In the genomic region with DNA sequence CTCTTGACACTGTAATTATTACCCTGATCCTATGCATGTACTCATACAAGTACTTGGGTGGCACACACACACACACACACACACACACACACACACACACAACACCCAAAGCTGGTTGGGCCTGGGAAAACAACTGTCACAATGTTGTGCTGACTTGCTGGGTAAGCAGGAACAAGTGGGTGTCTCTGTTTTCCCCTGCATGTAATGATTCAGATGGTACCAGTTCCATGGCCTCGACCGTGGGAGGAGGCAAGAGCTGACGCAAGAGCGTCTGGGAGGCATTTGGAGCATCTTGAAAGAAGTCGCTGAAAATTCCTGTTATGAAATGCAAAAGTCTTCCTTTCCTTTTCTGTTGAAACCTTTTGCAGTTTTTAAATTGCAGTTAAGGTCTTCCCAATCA, we compare ENCODE assay signal across 9 mouse cellular contexts. TPM values are rescaled to one million over a fixed set of nuclear protein-coding genes. Genes with fewer than 3 reads are reported as not detected.
DNase-seq lines count a peak whose midpoint lies in the region; ATAC-seq lines count a peak whose summit lies in the region.
"Had no signal": no experiment of that assay in that cellular context is flagged by ENCODE, and none has a peak within 500 bp of the region (broad histone marks: within the 10 kb centered on the region; RNA-seq: fewer than 3 reads in every experiment).

No protein-coding gene starts in this region.

- WGBS in midbrain, embryonic 15.5 days = 84% methylated on average over 5 of the region's 5 CpGs

- no peaks in the 10 kb centered on the region for H3K36me3 ChIP-seq in midbrain, embryonic 15.5 days (replicated peaks)
- H3K36me3 ChIP-seq: liver, embryonic 15.5 days had no signal

- no peaks in the 10 kb centered on the region for H3K9me3 ChIP-seq in midbrain, embryonic 15.5 days
- H3K9me3 ChIP-seq: liver, embryonic 15.5 days had no signal

- no peaks in the 10 kb centered on the region for H3K27me3 ChIP-seq in midbrain, embryonic 15.5 days (replicated peaks)
- H3K27me3 ChIP-seq: liver, embryonic 15.5 days had no signal

- H3K9ac ChIP-seq in midbrain, embryonic 15.5 days = no peak overlapping the region
- H3K9ac ChIP-seq: liver, embryonic 15.5 days had no signal

- no peak overlapping the region for H3K4me3 ChIP-seq in midbrain, embryonic 15.5 days
- H3K4me3 ChIP-seq: liver, embryonic 15.5 days had no signal

- no peak for ATAC-seq in erythroid progenitor cell, adult 5-6 weeks (replicated peaks; ENCODE audit: low FRiP score, poor library complexity, severe bottlenecking)
- no peak for ATAC-seq in midbrain, embryonic 15.5 days (replicated peaks)

- H3K4me2 ChIP-seq in midbrain, embryonic 15.5 days = no peak overlapping the region
- H3K4me2 ChIP-seq: liver, embryonic 15.5 days had no signal

- peak; percentile 19 for DNase-seq in left cerebral cortex, adult 11 months (ENCODE audit: low spot score)
- no peak for DNase-seq in left cerebral cortex, postnatal 4 days
- peak; percentile 57 to 71 for DNase-seq in frontal cortex, adult 2 months (ENCODE audit: extremely low spot score in 1 of 2, low spot score in 1 of 2)
- peak; percentile 27 to 62 for DNase-seq in left cerebral cortex, adult 9 months (ENCODE audit: low spot score in 2 of 2)
- no peak for DNase-seq in cerebellum, postnatal 25 days

- no peak overlapping the region for H3K27ac ChIP-seq in midbrain, embryonic 15.5 days
- H3K27ac ChIP-seq: liver, embryonic 15.5 days had no signal

- H3K4me1 ChIP-seq in midbrain, embryonic 15.5 days = no peaks in the 10 kb centered on the region
- H3K4me1 ChIP-seq: liver, embryonic 15.5 days had no signal

- intact Hi-C loops in left cerebral cortex, postnatal 4 days (cut with DNase I) = no loop called here

RNA-seq across cellular contexts. Expression of a gene that starts 45.0 kb away (rescaled TPM):
- total RNA-seq in left cerebral cortex, postnatal 4 days (2021) = not detected
- not detected in 2 replicates for polyA plus RNA-seq in frontal cortex, adult 2 months (2012; rRNA removed)
- not detected in 2 replicates for total RNA-seq in erythroid progenitor cell, adult 5-6 weeks (2015; ENCODE audit: low replicate concordance)
- not detected in 2 replicates for total RNA-seq in erythroid progenitor cell, adult 5-6 weeks (2017; ENCODE audit: low replicate concordance)
- polyA plus RNA-seq in midbrain, embryonic 15.5 days (2015; fragmentation: Nextera tagmentation; extraction: Ambion mirVana) = not detected in 2 replicates
- polyA plus RNA-seq: hindbrain, embryonic 11.5 days; liver, embryonic 15.5 days had no signal

RNA-seq across cellular contexts. Expression of a gene that starts 48.2 kb away (rescaled TPM):
- not detected for total RNA-seq in left cerebral cortex, postnatal 4 days (2021)
- not detected in 2 replicates for polyA plus RNA-seq in frontal cortex, adult 2 months (2012; rRNA removed)
- total RNA-seq in erythroid progenitor cell, adult 5-6 weeks (2015; ENCODE audit: low replicate concordance) = not detected in 2 replicates
- total RNA-seq in erythroid progenitor cell, adult 5-6 weeks (2017; ENCODE audit: low replicate concordance) = not detected in 2 replicates
- not detected in 2 replicates for polyA plus RNA-seq in midbrain, embryonic 15.5 days (2015; fragmentation: Nextera tagmentation; extraction: Ambion mirVana)
- polyA plus RNA-seq: hindbrain, embryonic 11.5 days; liver, embryonic 15.5 days had no signal

RNA-seq across cellular contexts. Expression of a gene that starts 51.4 kb away (rescaled TPM):
- not detected for total RNA-seq in left cerebral cortex, postnatal 4 days (2021)
- polyA plus RNA-seq in frontal cortex, adult 2 months (2012; rRNA removed) = not detected in 2 replicates
- not detected in 2 replicates for total RNA-seq in erythroid progenitor cell, adult 5-6 weeks (2015; ENCODE audit: low replicate concordance)
- not detected in 2 replicates for total RNA-seq in erythroid progenitor cell, adult 5-6 weeks (2017; ENCODE audit: low replicate concordance)
- not detected in 2 replicates for polyA plus RNA-seq in midbrain, embryonic 15.5 days (2015; fragmentation: Nextera tagmentation; extraction: Ambion mirVana)
- polyA plus RNA-seq: hindbrain, embryonic 11.5 days; liver, embryonic 15.5 days had no signal

RNA-seq across cellular contexts. Expression of a gene that starts 54.6 kb away (rescaled TPM):
- not detected for total RNA-seq in left cerebral cortex, postnatal 4 days (2021)
- polyA plus RNA-seq in frontal cortex, adult 2 months (2012; rRNA removed) = not detected in 2 replicates
- total RNA-seq in erythroid progenitor cell, adult 5-6 weeks (2015; ENCODE audit: low replicate concordance) = not detected in 2 replicates
- not detected in 2 replicates for total RNA-seq in erythroid progenitor cell, adult 5-6 weeks (2017; ENCODE audit: low replicate concordance)
- polyA plus RNA-seq in midbrain, embryonic 15.5 days (2015; fragmentation: Nextera tagmentation; extraction: Ambion mirVana) = not detected in 2 replicates
- polyA plus RNA-seq: hindbrain, embryonic 11.5 days; liver, embryonic 15.5 days had no signal

RNA-seq across cellular contexts. Expression of a gene that starts 57.7 kb away (rescaled TPM):
- not detected for total RNA-seq in left cerebral cortex, postnatal 4 days (2021)
- not detected in 2 replicates for polyA plus RNA-seq in frontal cortex, adult 2 months (2012; rRNA removed)
- total RNA-seq in erythroid progenitor cell, adult 5-6 weeks (2015; ENCODE audit: low replicate concordance) = not detected in 2 replicates
- not detected in 2 replicates for total RNA-seq in erythroid progenitor cell, adult 5-6 weeks (2017; ENCODE audit: low replicate concordance)
- polyA plus RNA-seq in midbrain, embryonic 15.5 days (2015; fragmentation: Nextera tagmentation; extraction: Ambion mirVana) = not detected in 2 replicates
- polyA plus RNA-seq: hindbrain, embryonic 11.5 days; liver, embryonic 15.5 days had no signal

Comparison
In these comparisons a context has a peak if more than half of its experiments do, and no peak if none do; other contexts are left out.
1. DNase-seq: peak in left cerebral cortex, adult 11 months (single experiment), frontal cortex, adult 2 months (2 of 2) and left cerebral cortex, adult 9 months (2 of 2); none in left cerebral cortex, postnatal 4 days (single experiment) and cerebellum, postnatal 25 days (0 of 2).